In genomic region chr2:115996438-115996837, GRCm38 (mm10) we compare ENCODE assay signal across 15 mouse cellular contexts.
"Had no signal": no experiment of that assay in that cellular context is flagged by ENCODE, and none has a peak within 500 bp of the region (broad histone marks: within the 10 kb centered on the region; RNA-seq: fewer than 3 reads in every experiment).

No protein-coding gene starts in this region.

- DNase-seq: retina, postnatal 1 day; right cerebral cortex, adult 18-20 months; right cerebral cortex, postnatal 14 days; right cerebral cortex, postnatal 25 days; right cerebral cortex, postnatal 4 days; spleen, adult 18-20 months; thymus, adult 18-20 months; thymus, adult 2 months; thymus, postnatal 14 days; thymus, postnatal 25 days; thymus, postnatal 36 days; thymus, postnatal 4 days had no signal

- H3K36me3 ChIP-seq: neural tube, embryonic 15.5 days had no signal

- H3K27ac ChIP-seq: neural tube, embryonic 15.5 days; stomach, embryonic 15.5 days; stomach, postnatal 0 days had no signal

- H3K4me2 ChIP-seq: neural tube, embryonic 15.5 days; stomach, embryonic 15.5 days had no signal

- H3K27me3 ChIP-seq: neural tube, embryonic 15.5 days; stomach, embryonic 15.5 days had no signal

- H3K9me3 ChIP-seq: neural tube, embryonic 15.5 days; stomach, embryonic 15.5 days had no signal

- H3K9ac ChIP-seq: neural tube, embryonic 15.5 days; stomach, embryonic 15.5 days had no signal

- H3K4me3 ChIP-seq: neural tube, embryonic 15.5 days; stomach, embryonic 15.5 days had no signal
